In genomic region chr10:92821499-92821898, GRCm38 (mm10) we compare ENCODE assay signal across 20 mouse cellular contexts.
DNase-seq lines count a peak whose midpoint lies in the region; ATAC-seq and TF ChIP-seq lines count a peak whose summit lies in the region.
"Had no signal": no experiment of that assay in that cellular context is flagged by ENCODE, and none has a peak within 500 bp of the region (broad histone marks: within the 10 kb centered on the region; RNA-seq: fewer than 3 reads in every experiment).

No protein-coding gene starts in this region.

- no peak overlapping the region for H3K4me3 ChIP-seq in lung, embryonic 14.5 days (ENCODE audit: low read depth, low read length)
- H3K4me3 ChIP-seq in lung, adult 2 months (replicated peaks; ENCODE audit: extremely low read depth, low read depth, low read length): no peak overlapping the region
- H3K4me3 ChIP-seq: embryonic facial prominence, embryonic 10.5 days; embryonic facial prominence, embryonic 12.5 days; forebrain, embryonic 13.5 days; forebrain, embryonic 15.5 days had no signal

- 66% methylated on average over 4 of the region's 4 CpGs for WGBS in lung, embryonic 14.5 days
- WGBS in lung, adult 2 months: 70% methylated on average over 4 of the region's 4 CpGs

- no peak overlapping the region for H3K4me2 ChIP-seq in lung, embryonic 14.5 days
- H3K4me2 ChIP-seq: embryonic facial prominence, embryonic 12.5 days; forebrain, embryonic 13.5 days; forebrain, embryonic 15.5 days had no signal

- H3K36me3 ChIP-seq in lung, embryonic 14.5 days (ENCODE audit: insufficient read depth): no peaks in the 10 kb centered on the region
- H3K36me3 ChIP-seq: embryonic facial prominence, embryonic 10.5 days; embryonic facial prominence, embryonic 12.5 days; forebrain, embryonic 15.5 days had no signal

- no peaks in the 10 kb centered on the region for H3K4me1 ChIP-seq in lung, embryonic 14.5 days (ENCODE audit: insufficient read depth)
- H3K4me1 ChIP-seq in lung, adult 2 months (ENCODE audit: control insufficient read depth, insufficient read depth, low read length): no peaks in the 10 kb centered on the region
- H3K4me1 ChIP-seq: embryonic facial prominence, embryonic 10.5 days; embryonic facial prominence, embryonic 12.5 days; forebrain, embryonic 13.5 days had no signal

- TF ChIP-seq POLR2A in lung, adult 2 months (IDR thresholded peaks at IDR 0.05; ENCODE audit: borderline replicate concordance, extremely low read depth, low read depth, low read length): no peak

- no peak for ATAC-seq in lung, embryonic 14.5 days (ENCODE audit: insufficient read depth)
- ATAC-seq: activated CD4-positive, CD25-positive, alpha-beta regulatory T cell, adult 4 months; forebrain, embryonic 13.5 days; forebrain, embryonic 15.5 days; forebrain, postnatal 0 days had no signal

- TF ChIP-seq CTCF in lung, embryonic 14.5 days (IDR thresholded peaks at IDR 0.05; ENCODE audit: low read depth): no peak
- no peak for TF ChIP-seq CTCF in lung, adult 2 months (IDR thresholded peaks at IDR 0.05; ENCODE audit: insufficient read depth, low read length)

- intact Hi-C loops in left cerebral cortex, postnatal 4 days (cut with DNase I): no loop called here

- peak; percentile 12 for DNase-seq in lung, embryonic 14.5 days
- no peak for DNase-seq in lung, adult 2 months
- DNase-seq in NIH3T3 (ENCODE audit: low read depth): peak; percentile 41
- peak; percentile 4 for DNase-seq in brain, adult 2 months (ENCODE audit: low read depth, low spot score)
- DNase-seq in frontal cortex, postnatal 14 days (ENCODE audit: low spot score in 2 of 2): no peak
- DNase-seq in left cerebral cortex, postnatal 4 days: no peak
- DNase-seq: adrenal gland, adult 8-10 months; adrenal gland, postnatal 14 days; adrenal gland, postnatal 36 days; cerebellum, adult 11 months; cerebellum, adult 18-20 months; cerebellum, adult 8-10 months; cerebellum, adult 9-11 months; cerebellum, postnatal 14 days; forebrain, postnatal 0 days had no signal

- no peaks in the 10 kb centered on the region for H3K9me3 ChIP-seq in lung, embryonic 14.5 days (ENCODE audit: low read depth, low read length)
- H3K9me3 ChIP-seq: embryonic facial prominence, embryonic 10.5 days; embryonic facial prominence, embryonic 12.5 days; forebrain, embryonic 13.5 days; forebrain, embryonic 15.5 days had no signal

- no peak overlapping the region for H3K27ac ChIP-seq in lung, embryonic 14.5 days (ENCODE audit: low read depth)
- H3K27ac ChIP-seq: embryonic facial prominence, embryonic 10.5 days; embryonic facial prominence, embryonic 12.5 days; forebrain, embryonic 13.5 days; forebrain, embryonic 15.5 days had no signal

- H3K9ac ChIP-seq in lung, embryonic 14.5 days: no peak overlapping the region
- H3K9ac ChIP-seq: embryonic facial prominence, embryonic 12.5 days; forebrain, embryonic 13.5 days; forebrain, embryonic 15.5 days; forebrain, postnatal 0 days had no signal

- H3K27me3 ChIP-seq in lung, embryonic 14.5 days (ENCODE audit: insufficient read depth, low read length): no peaks in the 10 kb centered on the region
- H3K27me3 ChIP-seq: embryonic facial prominence, embryonic 12.5 days; forebrain, embryonic 13.5 days; forebrain, embryonic 15.5 days had no signal

Comparison
In these comparisons a context has a peak if more than half of its experiments do, and no peak if none do; other contexts are left out.
1. DNase-seq: peak in lung, embryonic 14.5 days (single experiment), NIH3T3 (single experiment) and brain, adult 2 months (single experiment); none in lung, adult 2 months (single experiment), frontal cortex, postnatal 14 days (0 of 2) and left cerebral cortex, postnatal 4 days (single experiment).